Mouse (Mus musculus): ENCODE measurements around the gene Ddx27.

DNA sequence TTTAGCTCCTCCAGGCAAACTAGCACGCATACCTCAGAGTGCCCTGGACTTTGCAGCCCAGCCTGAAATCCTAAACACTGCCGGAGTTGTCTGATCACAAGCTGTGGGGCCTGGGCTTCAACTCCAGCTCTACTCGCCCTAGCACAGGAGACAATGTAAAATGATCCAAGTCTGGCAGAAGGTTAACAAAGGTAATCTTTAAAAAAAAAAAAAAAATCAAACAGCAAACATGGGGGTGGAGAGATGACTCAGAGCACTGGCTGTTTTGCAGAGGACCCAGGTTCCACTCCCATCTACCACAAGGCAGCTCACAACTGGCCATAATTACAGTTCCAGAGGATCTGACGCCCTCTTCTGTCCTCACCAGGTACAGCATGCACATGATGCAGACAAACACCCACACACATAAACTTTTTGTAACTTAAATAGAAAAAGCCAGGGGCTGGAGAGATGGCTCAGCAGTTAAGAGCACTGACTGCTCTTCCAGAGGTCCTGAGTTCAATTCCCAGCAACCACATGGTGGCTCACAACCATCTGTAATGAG, 31.6 kb upstream of the Ddx27 start:
- TF ChIP-seq CTCF (IDR thresholded peaks at IDR 0.05; ENCODE audit: low read depth, low read length) (peak; percentile 26), POLR2A (IDR thresholded peaks at IDR 0.05; ENCODE audit: insufficient read depth, low read length) (no peak)
